Mouse (Mus musculus): ENCODE results near the gene Fam178b. TPM values are rescaled to one million over a fixed set of nuclear protein-coding genes. Genes with fewer than 3 reads are reported as not detected.

Fam178b gene
- polyA plus RNA-seq, 1 experiment: 0.08 TPM

- TF ChIP-seq FOSL1 (IDR thresholded peaks at IDR 0.05; ENCODE audit: insufficient read depth, low read length, poor library complexity, severe bottlenecking) (no peak), MYOG (IDR thresholded peaks at IDR 0.05; ENCODE audit: control insufficient read depth, extremely low read depth, insufficient read length) (no peak), CTCF (IDR thresholded peaks at IDR 0.05; ENCODE audit: control insufficient read depth, insufficient read depth, insufficient read length) (no peak), MYOD1 (IDR thresholded peaks at IDR 0.05; ENCODE audit: control insufficient read depth, insufficient read length, low read depth) (peak; percentile 74), CEBPB (IDR thresholded peaks at IDR 0.05; ENCODE audit: low read depth) (no peak)
- H3K36me3 ChIP-seq (ENCODE audit: control insufficient read depth, insufficient read depth): no peaks in the 10 kb centered on the region
- H3K4me3 ChIP-seq (ENCODE audit: insufficient read depth, poor library complexity, severe bottlenecking): no peak overlapping the region
- no peaks in the 10 kb centered on the region for H3K79me3 ChIP-seq (ENCODE audit: low read depth)
- no peaks in the 10 kb centered on the region for H3K27me3 ChIP-seq (ENCODE audit: control insufficient read depth, insufficient read depth, insufficient read length)
- no peaks in the 10 kb centered on the region for H3K79me2 ChIP-seq (ENCODE audit: control insufficient read depth, insufficient read depth)
- H3ac ChIP-seq (ENCODE audit: control insufficient read depth, insufficient read length, low read depth): peak overlapping the region; percentile 27
These were observed 119.8 kb downstream of the Fam178b start for GRCm38 (mm10) chr1:36563197-36563596.

GRCm38 (mm10) chr1:36562388-36562787 is 120.6 kb downstream of the Fam178b start:
- H3K79me3 ChIP-seq (ENCODE audit: low read depth): no peaks in the 10 kb centered on the region
- H3K36me3 ChIP-seq (ENCODE audit: control insufficient read depth, insufficient read depth): no peaks in the 10 kb centered on the region
- no peaks in the 10 kb centered on the region for H3K79me2 ChIP-seq (ENCODE audit: control insufficient read depth, insufficient read depth)
- TF ChIP-seq MYOD1 (IDR thresholded peaks at IDR 0.05; ENCODE audit: control insufficient read depth, insufficient read length, low read depth) (no peak), FOSL1 (IDR thresholded peaks at IDR 0.05; ENCODE audit: insufficient read depth, low read length, poor library complexity, severe bottlenecking) (no peak), USF1 (IDR thresholded peaks at IDR 0.05; ENCODE audit: low read depth) (no peak), MYOG (IDR thresholded peaks at IDR 0.05; ENCODE audit: control insufficient read depth, extremely low read depth, insufficient read length) (no peak), CTCF (IDR thresholded peaks at IDR 0.05; ENCODE audit: control insufficient read depth, insufficient read depth, insufficient read length) (no peak), CEBPB (IDR thresholded peaks at IDR 0.05; ENCODE audit: low read depth) (no peak), MAX (IDR thresholded peaks at IDR 0.05) (no peak)
- no peaks in the 10 kb centered on the region for H3K27me3 ChIP-seq (ENCODE audit: control insufficient read depth, insufficient read depth, insufficient read length)
- H3ac ChIP-seq (ENCODE audit: control insufficient read depth, insufficient read length, low read depth): no peak overlapping the region
- H3K4me3 ChIP-seq (ENCODE audit: insufficient read depth, poor library complexity, severe bottlenecking): no peak overlapping the region

- Histone ChIP-seq H3K36me3 (ENCODE audit: control insufficient read depth, insufficient read depth) (no peaks in the 10 kb centered on the region), H3K79me3 (ENCODE audit: low read depth) (peaks cover 6% of the 10 kb centered on the region), H3K79me2 (ENCODE audit: control insufficient read depth, insufficient read depth) (peaks cover 12% of the 10 kb centered on the region), H3ac (ENCODE audit: control insufficient read depth, insufficient read length, low read depth) (no peak overlapping the region), H3K4me3 (ENCODE audit: insufficient read depth, poor library complexity, severe bottlenecking) (no peak overlapping the region), H3K27me3 (ENCODE audit: control insufficient read depth, insufficient read depth, insufficient read length) (no peaks in the 10 kb centered on the region)
- TF ChIP-seq CEBPB (IDR thresholded peaks at IDR 0.05; ENCODE audit: low read depth) (no peak), CTCF (IDR thresholded peaks at IDR 0.05; ENCODE audit: control insufficient read depth, insufficient read depth, insufficient read length) (no peak), USF1 (IDR thresholded peaks at IDR 0.05; ENCODE audit: low read depth) (no peak), MAX (IDR thresholded peaks at IDR 0.05) (no peak), FOSL1 (IDR thresholded peaks at IDR 0.05; ENCODE audit: insufficient read depth, low read length, poor library complexity, severe bottlenecking) (no peak), MYOD1 (IDR thresholded peaks at IDR 0.05; ENCODE audit: control insufficient read depth, insufficient read length, low read depth) (no peak), MYOG (IDR thresholded peaks at IDR 0.05; ENCODE audit: control insufficient read depth, extremely low read depth, insufficient read length) (no peak)
These were observed 122.1 kb downstream of the Fam178b start for GRCm38 (mm10) chr1:36560903-36561302.

- TF ChIP-seq USF1 (IDR thresholded peaks at IDR 0.05; ENCODE audit: low read depth): no peak
- TF ChIP-seq FOSL1 (IDR thresholded peaks at IDR 0.05; ENCODE audit: insufficient read depth, low read length, poor library complexity, severe bottlenecking): no peak
- no peak for TF ChIP-seq CEBPB (IDR thresholded peaks at IDR 0.05; ENCODE audit: low read depth)
- TF ChIP-seq CTCF (IDR thresholded peaks at IDR 0.05; ENCODE audit: control insufficient read depth, insufficient read depth, insufficient read length): no peak
- no peak for TF ChIP-seq MYOG (IDR thresholded peaks at IDR 0.05; ENCODE audit: control insufficient read depth, extremely low read depth, insufficient read length)
- TF ChIP-seq MYOD1 (IDR thresholded peaks at IDR 0.05; ENCODE audit: control insufficient read depth, insufficient read length, low read depth): no peak
- TF ChIP-seq MAX (IDR thresholded peaks at IDR 0.05): no peak
- Histone ChIP-seq H3K4me3 (ENCODE audit: insufficient read depth, poor library complexity, severe bottlenecking) (no peak overlapping the region), H3K79me3 (ENCODE audit: low read depth) (peaks cover 16% of the 10 kb centered on the region), H3ac (ENCODE audit: control insufficient read depth, insufficient read length, low read depth) (no peak overlapping the region), H3K27me3 (ENCODE audit: control insufficient read depth, insufficient read depth, insufficient read length) (no peaks in the 10 kb centered on the region), H3K79me2 (ENCODE audit: control insufficient read depth, insufficient read depth) (peaks cover 22% of the 10 kb centered on the region), H3K36me3 (ENCODE audit: control insufficient read depth, insufficient read depth) (peaks cover 6% of the 10 kb centered on the region)
These were observed 123.1 kb downstream of the Fam178b start for GRCm38 (mm10) chr1:36559888-36560287.

- no peak overlapping the region for H3ac ChIP-seq (ENCODE audit: control insufficient read depth, insufficient read length, low read depth)
- peaks cover 28% of the 10 kb centered on the region for H3K79me2 ChIP-seq (ENCODE audit: control insufficient read depth, insufficient read depth)
- peaks cover 18% of the 10 kb centered on the region for H3K79me3 ChIP-seq (ENCODE audit: low read depth)
- peaks cover 8% of the 10 kb centered on the region for H3K36me3 ChIP-seq (ENCODE audit: control insufficient read depth, insufficient read depth)
- TF ChIP-seq USF1 (IDR thresholded peaks at IDR 0.05; ENCODE audit: low read depth) (no peak), MAX (IDR thresholded peaks at IDR 0.05) (no peak), MYOD1 (IDR thresholded peaks at IDR 0.05; ENCODE audit: control insufficient read depth, insufficient read length, low read depth) (no peak), CTCF (IDR thresholded peaks at IDR 0.05; ENCODE audit: control insufficient read depth, insufficient read depth, insufficient read length) (no peak), CEBPB (IDR thresholded peaks at IDR 0.05; ENCODE audit: low read depth) (no peak), MYOG (IDR thresholded peaks at IDR 0.05; ENCODE audit: control insufficient read depth, extremely low read depth, insufficient read length) (no peak), FOSL1 (IDR thresholded peaks at IDR 0.05; ENCODE audit: insufficient read depth, low read length, poor library complexity, severe bottlenecking) (no peak)
- no peaks in the 10 kb centered on the region for H3K27me3 ChIP-seq (ENCODE audit: control insufficient read depth, insufficient read depth, insufficient read length)
- H3K4me3 ChIP-seq (ENCODE audit: insufficient read depth, poor library complexity, severe bottlenecking): no peak overlapping the region
These were observed 123.7 kb downstream of the Fam178b start for GRCm38 (mm10) chr1:36559256-36559655.

Data from C2C12 (cell line).